Mouse (Mus musculus) hindbrain, embryonic 11.5 days (tissue): ENCODE data around the gene Sept9. TPM values are rescaled to one million over a fixed set of nuclear protein-coding genes. Genes with fewer than 3 reads are reported as not detected.

Experiments
- ATAC-seq: fragments of 200-750 bp; cut with Nextera tagmentation; 2 replicates; pipeline ENCODE4 v1.8.0; 2017; ENCODE audit warnings: mild to moderate bottlenecking, moderate TSS enrichment, moderate library complexity; ENCODE audit not compliant: low FRiP score
- DNase-seq: peaks from one replicate; pipeline ENCODE4 v3.0.0-alpha.2; 2015; ENCODE audit warnings: low spot score
- H3K27ac ChIP-seq: fragments of 300-500 bp; sonication (generic); 2 replicates; pipeline ENCODE4 v1.5.1; 2014; ENCODE audit warnings: mild to moderate bottlenecking, low read depth, low read length
- H3K27me3 ChIP-seq: fragments of 300-500 bp; sonication (generic); 2 replicates; pipeline ENCODE4 v1.6.1; 2014; ENCODE audit warnings: mild to moderate bottlenecking, low read length, moderate library complexity, mixed read lengths; ENCODE audit not compliant: control insufficient read depth, insufficient read depth
- H3K36me3 ChIP-seq: fragments of 300-500 bp; sonication (generic); 2 replicates; pipeline ENCODE4 v1.6.1; 2014; ENCODE audit warnings: mild to moderate bottlenecking, low read length, moderate library complexity, mixed read lengths; ENCODE audit not compliant: control insufficient read depth, insufficient read depth
- H3K4me1 ChIP-seq: fragments of 300-500 bp; sonication (generic); replicated peaks from 2 replicates; pipeline ENCODE4 v1.6.1; 2014; ENCODE audit warnings: low read length, mixed read lengths; ENCODE audit not compliant: control insufficient read depth, insufficient read depth
- H3K4me2 ChIP-seq: fragments of 300-500 bp; sonication (generic); replicated peaks from 2 replicates; pipeline ENCODE4 v1.6.1; 2014; ENCODE audit warnings: mild to moderate bottlenecking, low read depth, low read length
- H3K4me3 ChIP-seq: fragments of 300-500 bp; sonication (generic); 2 replicates; pipeline ENCODE4 v1.5.1; 2014; ENCODE audit warnings: low read depth, low read length
- H3K9ac ChIP-seq: fragments of 300-500 bp; sonication (generic); 2 replicates; pipeline ENCODE4 v1.6.1; 2014; ENCODE audit warnings: low read depth, low read length
- H3K9me3 ChIP-seq: fragments of 300-500 bp; sonication (generic); 2 replicates; pipeline ENCODE4 v1.6.1; 2016; ENCODE audit warnings: low read length; ENCODE audit not compliant: control insufficient read depth
- WGBS: fragments of 180-500 bp; shearing (Covaris S2); extraction: QIAGEN DNeasy Blood & Tissue Kit; methylation state at CpG from one replicate; pipeline ENCODE4 v1.1.7; 2014; 5-methylcytosine and 5-hydroxymethylcytosine counted together
- polyA plus RNA-seq: library from polyadenylated mRNA; unstranded; fragments of >200 nt; fragmentation: Nextera tagmentation; extraction: Ambion mirVana; gene quantifications from 2 replicates; pipeline ENCODE4 v1.2.1, GENCODE M21; 2014

Sept9 gene
- polyA plus RNA-seq, 1 experiment from 2014 or later: 126 TPM

DNA sequence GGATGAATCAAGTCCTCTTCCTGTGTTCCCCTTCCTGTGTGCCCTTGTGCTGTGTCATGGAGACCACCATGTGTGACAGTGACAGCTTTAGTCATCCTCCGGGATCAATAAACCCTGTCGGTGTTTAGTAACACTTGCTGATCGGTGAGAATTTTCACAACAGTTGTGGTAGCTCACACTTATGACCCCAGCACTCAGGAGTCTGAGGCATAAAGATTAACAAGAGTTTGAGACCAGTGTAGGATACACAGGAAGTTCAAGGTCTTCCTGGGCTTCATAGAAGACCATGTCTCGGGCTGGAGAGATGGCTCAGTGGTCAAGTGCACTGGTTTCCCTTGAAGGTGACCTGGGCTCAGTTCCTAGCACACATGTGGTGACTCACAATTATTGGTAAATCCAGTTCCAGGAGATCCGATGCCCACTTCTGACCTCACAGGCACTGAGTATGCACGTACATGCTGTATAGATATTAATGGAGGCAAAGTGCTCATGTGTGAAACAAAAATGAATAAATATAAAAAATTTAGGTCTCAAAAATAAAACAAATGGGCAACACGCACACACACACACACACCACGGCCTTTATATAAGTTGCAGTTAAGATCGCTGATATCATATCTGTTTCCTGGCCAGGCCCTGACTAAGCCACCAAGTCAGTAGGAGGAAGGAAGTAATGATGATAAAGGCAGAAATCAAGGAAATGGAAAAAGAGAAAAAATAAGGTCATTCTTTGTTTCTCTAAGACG lies 43.1 kb downstream of the Sept9 start:
- Histone ChIP-seq H3K27ac (no peak overlapping the region), H3K9ac (no peak overlapping the region), H3K4me3 (no peak overlapping the region), H3K4me1 (no peaks in the 10 kb centered on the region), H3K9me3 (no peaks in the 10 kb centered on the region), H3K27me3 (no peaks in the 10 kb centered on the region), H3K4me2 (no peak overlapping the region), H3K36me3 (no peaks in the 10 kb centered on the region)
- WGBS: 89% methylated on average over 10 of the region's 10 CpGs
- DNase-seq: no peak
- ATAC-seq: no peak

DNA sequence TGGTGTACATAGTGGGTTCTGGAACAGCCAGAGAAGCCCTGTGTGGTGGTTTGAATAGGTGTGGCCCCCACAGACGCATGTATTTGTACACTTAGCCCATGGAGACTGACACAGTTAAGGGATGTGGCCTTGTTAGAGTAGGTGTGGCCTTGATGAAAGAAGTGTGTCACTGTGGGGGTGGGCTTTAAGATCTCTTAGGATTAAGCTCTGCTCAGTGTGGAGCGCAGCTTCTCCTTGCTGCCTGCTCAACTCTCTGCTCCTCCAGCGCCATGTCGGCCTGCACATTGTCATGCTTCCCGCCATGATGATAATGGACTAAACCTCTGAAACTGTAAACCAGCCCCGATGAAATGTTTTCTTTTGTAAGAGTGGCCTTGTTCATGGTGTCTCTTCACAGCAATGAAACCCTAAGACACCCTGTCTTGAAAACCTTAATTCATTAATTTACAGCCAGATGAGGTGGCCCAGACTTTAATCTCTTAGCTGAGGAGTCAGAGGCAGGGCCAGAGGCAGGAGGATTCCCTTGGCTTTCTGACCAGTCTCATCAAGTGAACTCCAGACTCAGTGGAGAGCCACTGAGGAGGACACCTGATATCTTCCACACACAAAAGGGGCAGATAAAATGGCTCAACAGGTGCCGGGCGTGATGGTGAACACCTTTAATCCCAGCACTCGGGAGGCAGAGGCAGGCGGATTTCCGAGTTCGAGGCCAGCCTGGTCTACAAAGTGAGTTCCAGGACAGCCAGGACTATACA lies 44.3 kb downstream of the Sept9 start:
- no peaks in the 10 kb centered on the region for H3K27me3 ChIP-seq
- ATAC-seq (no peak), DNase-seq (no peak)
- H3K9ac ChIP-seq: no peak overlapping the region
- H3K27ac ChIP-seq: no peak overlapping the region
- no peaks in the 10 kb centered on the region for H3K36me3 ChIP-seq
- 0 out of 2 replicates have a peak, but pooled peaks cover 1% of the 10 kb centered on the region for H3K4me1 ChIP-seq
- H3K4me2 ChIP-seq: no peak overlapping the region
- 84% methylated on average over 12 of the region's 12 CpGs for WGBS
- H3K9me3 ChIP-seq: no peaks in the 10 kb centered on the region
- H3K4me3 ChIP-seq: no peak overlapping the region

DNA sequence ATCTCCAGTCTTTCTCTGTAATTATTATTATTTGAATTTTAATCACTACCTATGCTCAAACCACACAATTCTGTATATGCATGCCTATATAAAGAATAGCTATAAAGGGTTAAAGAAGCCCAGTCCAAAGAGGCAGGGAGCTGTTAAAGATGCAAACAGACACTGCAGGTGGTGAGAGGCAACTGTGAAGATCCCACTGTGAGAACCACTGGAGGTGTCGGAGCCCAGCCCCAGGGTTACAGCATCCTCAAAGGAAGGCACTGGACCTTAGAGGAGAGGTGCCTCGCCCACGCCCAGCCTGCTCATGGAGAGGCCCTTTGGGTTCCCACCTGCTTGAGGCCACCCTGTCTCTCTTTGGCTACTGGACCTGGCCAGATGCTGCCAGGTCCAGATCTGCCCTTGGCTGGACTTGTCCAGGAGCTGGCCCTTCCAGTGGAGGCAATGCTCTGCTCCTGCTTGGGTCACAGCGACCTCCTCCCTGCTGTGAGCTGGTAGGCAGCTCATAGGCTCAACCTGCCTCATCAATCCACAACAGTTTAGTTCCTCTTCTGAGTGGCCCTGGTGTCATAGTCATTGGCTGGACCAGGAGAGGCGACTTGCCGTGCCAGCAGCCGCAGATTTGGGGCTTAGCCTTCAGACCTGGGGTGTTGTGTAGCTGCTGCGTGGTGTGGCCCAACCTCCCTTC lies 45.7 kb downstream of the Sept9 start:
- WGBS: 50% methylated on average over 8 of the region's 8 CpGs
- Histone ChIP-seq H3K27ac (no peak overlapping the region), H3K9me3 (no peaks in the 10 kb centered on the region), H3K9ac (no peak overlapping the region), H3K27me3 (no peaks in the 10 kb centered on the region), H3K36me3 (no peaks in the 10 kb centered on the region), H3K4me1 (0 out of 2 replicates have a peak, but pooled peaks cover 8% of the 10 kb centered on the region), H3K4me3 (no peak overlapping the region), H3K4me2 (no peak overlapping the region)
- ATAC-seq: no peak
- no peak for DNase-seq

DNA sequence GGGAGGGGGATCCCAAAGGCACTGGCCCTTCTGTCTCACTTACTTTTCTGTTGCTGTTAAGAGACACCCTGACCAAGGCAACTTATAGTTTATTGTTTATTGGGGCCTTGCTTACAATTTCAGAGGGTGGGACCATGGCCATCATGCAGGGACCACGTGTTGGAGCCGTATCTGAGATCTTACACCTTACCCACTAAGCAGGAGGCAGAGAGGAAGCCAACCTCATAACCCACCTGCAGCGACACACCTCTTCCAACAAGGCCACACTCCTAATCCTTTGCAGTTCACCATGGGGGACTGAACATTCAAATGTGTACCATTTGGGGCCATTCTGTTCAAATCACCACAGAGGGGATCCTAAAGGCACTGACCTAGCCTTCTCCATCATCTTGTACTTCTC lies 46.4 kb downstream of the Sept9 start:
- 84% methylated on average over 3 of the region's 3 CpGs for WGBS
- H3K36me3 ChIP-seq: no peaks in the 10 kb centered on the region
- no peak for DNase-seq

DNA sequence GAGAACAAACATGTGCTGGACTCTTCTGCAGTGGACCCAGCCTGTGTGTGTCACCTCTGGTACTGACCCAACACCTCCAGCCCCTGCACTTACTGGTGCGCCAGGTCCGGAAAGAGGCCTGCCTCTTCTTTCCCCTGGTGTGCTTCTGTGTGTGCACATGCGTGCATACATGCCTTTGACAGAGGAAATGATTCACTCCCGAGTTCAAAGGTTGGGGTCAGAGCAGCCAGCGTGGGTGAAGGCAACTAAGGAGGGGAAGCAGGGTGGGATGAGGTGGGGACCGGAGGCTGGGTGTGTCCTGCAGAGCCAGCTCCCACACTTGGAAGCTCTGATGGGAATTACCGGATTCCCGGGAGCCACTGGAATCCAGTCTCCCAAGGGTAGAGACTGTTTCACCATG lies 46.8 kb downstream of the Sept9 start:
- no peak overlapping the region for H3K4me3 ChIP-seq
- H3K4me2 ChIP-seq: no peak overlapping the region
- H3K36me3 ChIP-seq: no peaks in the 10 kb centered on the region
- DNase-seq (no peak), ATAC-seq (no peak)
- H3K9ac ChIP-seq: no peak overlapping the region
- no peak overlapping the region for H3K27ac ChIP-seq
- no peaks in the 10 kb centered on the region for H3K9me3 ChIP-seq
- WGBS: 69% methylated on average over 8 of the region's 8 CpGs
- H3K27me3 ChIP-seq: no peaks in the 10 kb centered on the region
- 0 out of 2 replicates have a peak, but pooled peaks cover 8% of the 10 kb centered on the region for H3K4me1 ChIP-seq

More for the DNA sequence above, 46.4 kb downstream of the Sept9 start:
- Histone ChIP-seq H3K4me1 (0 out of 2 replicates have a peak, but pooled peaks cover 8% of the 10 kb centered on the region), H3K9me3 (no peaks in the 10 kb centered on the region), H3K4me3 (no peak overlapping the region), H3K4me2 (no peak overlapping the region), H3K27ac (no peak overlapping the region), H3K9ac (no peak overlapping the region), H3K27me3 (no peaks in the 10 kb centered on the region)
- no peak for ATAC-seq

DNA sequence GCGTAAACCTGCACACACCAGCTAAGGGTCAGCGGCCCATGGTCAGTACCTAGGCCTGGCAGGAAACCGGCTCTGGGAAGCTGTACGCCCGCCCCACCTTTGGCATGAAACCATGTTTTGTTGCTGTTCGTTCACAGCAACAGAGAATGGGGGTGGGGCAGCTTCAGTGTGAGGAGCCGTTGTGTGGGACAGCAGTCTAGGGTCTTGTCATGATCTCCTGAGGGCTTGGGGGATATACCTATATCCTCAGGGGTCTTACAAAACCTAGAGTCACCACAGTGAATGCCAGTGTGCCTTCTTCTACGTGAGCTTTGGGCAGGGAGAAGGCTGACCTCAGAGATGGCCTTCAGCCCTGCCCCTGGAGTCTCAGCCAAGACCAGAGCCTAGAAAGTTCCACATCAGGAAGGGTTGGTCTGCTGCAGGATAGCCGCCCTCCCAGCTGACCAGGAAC lies 47.5 kb downstream of the Sept9 start:
- Histone ChIP-seq H3K4me3 (no peak overlapping the region), H3K27ac (no peak overlapping the region), H3K27me3 (no peaks in the 10 kb centered on the region), H3K9me3 (no peaks in the 10 kb centered on the region), H3K36me3 (no peaks in the 10 kb centered on the region), H3K4me2 (no peak overlapping the region), H3K4me1 (0 out of 2 replicates have a peak, but pooled peaks cover 8% of the 10 kb centered on the region), H3K9ac (no peak overlapping the region)
- DNase-seq: no peak
- no peak for ATAC-seq
- WGBS: 82% methylated on average over 9 of the region's 9 CpGs

DNA sequence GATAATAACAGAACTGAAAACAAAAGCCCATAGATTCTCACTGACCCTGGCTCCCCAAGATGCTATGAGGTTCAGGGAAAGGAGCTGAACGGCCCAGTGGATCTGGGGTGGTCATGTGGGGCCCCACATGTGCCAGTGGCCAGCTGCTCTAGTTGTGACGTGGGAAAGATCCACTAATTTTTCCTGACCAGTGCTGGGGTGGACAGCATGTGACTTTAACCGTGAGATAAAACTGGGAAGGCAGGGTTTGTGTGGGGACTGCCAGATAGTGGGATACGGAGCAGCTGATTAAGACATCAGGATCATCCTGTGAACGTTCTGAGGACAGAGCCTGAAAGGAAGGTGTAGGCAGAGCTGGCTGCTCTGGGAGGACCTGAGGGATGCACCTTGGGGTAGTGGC lies 48.1 kb downstream of the Sept9 start:
- ATAC-seq: no peak
- Histone ChIP-seq H3K27ac (no peak overlapping the region), H3K4me3 (no peak overlapping the region), H3K36me3 (no peaks in the 10 kb centered on the region), H3K9me3 (no peaks in the 10 kb centered on the region), H3K4me2 (no peak overlapping the region), H3K27me3 (no peaks in the 10 kb centered on the region), H3K9ac (no peak overlapping the region), H3K4me1 (0 out of 2 replicates have a peak, but pooled peaks cover 8% of the 10 kb centered on the region)
- no peak for DNase-seq
- 79% methylated on average over 5 of the region's 5 CpGs for WGBS

DNA sequence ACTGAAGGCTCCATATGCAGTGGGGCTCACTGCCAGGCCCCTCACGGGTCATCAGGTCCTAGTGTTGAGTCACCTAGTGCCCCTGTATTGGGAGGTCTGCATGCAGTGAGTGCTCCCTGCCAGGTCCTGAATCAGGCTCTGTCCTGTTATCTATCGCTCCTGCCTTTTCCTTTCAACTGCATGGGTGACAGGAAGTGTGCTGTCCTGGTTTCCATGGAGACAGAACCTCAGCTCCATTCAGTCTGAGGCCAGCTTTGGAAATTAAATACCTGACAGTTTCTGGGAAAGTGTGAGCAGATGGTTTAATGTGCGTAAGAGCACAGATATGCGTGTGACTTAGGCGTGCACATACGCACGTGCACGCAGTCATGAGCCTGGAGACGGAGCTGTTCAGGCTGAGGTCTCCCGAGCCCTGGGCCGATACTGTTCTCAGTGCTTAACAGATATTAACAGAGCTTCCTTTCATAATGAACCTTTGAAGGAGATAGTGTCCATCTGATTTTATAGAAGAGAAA lies 49.3 kb downstream of the Sept9 start:
- Histone ChIP-seq H3K9me3 (no peaks in the 10 kb centered on the region), H3K4me3 (no peak overlapping the region), H3K9ac (no peak overlapping the region), H3K27ac (no peak overlapping the region), H3K36me3 (no peaks in the 10 kb centered on the region), H3K4me1 (0 out of 2 replicates have a peak, but pooled peaks cover 8% of the 10 kb centered on the region), H3K4me2 (no peak overlapping the region), H3K27me3 (no peaks in the 10 kb centered on the region)
- DNase-seq (no peak), ATAC-seq (no peak)
- 62% methylated on average over 11 of the region's 11 CpGs for WGBS
